Mouse (Mus musculus) retina, adult 2 months (tissue): Measurements from ENCODE around the gene Tmem158.

Experiments
- DNase-seq: peaks from one replicate; pipeline ENCODE4 v3.0.0-alpha.2; 2012; ENCODE audit warnings: low read depth, low spot score

Tmem158 gene

DNA sequence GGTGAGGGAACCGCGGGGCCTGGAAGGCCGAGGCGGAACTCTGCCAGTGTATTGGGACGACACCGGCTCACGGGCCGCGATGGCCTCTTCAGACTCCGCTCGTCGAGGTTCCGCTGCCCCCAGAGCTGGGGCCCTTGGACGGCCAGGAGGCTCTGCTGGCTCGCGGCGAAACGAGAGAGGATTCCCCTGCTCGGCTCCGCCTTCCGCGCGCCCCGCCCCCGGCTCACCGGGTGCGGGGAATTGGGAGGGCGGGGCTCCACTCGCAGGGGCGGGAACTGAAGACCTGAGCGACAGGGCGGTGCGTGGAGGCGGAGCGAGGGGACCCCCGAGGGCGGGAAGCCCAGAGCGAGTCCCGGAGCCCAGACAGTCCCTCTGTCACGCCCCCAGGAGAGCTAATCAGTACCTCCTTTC is at the start of gene Tmem158:
Gene Tmem158 (minus strand): TSS at position 154 of the 411 bp plus-strand sequence.
- DNase-seq: no peak

DNA sequence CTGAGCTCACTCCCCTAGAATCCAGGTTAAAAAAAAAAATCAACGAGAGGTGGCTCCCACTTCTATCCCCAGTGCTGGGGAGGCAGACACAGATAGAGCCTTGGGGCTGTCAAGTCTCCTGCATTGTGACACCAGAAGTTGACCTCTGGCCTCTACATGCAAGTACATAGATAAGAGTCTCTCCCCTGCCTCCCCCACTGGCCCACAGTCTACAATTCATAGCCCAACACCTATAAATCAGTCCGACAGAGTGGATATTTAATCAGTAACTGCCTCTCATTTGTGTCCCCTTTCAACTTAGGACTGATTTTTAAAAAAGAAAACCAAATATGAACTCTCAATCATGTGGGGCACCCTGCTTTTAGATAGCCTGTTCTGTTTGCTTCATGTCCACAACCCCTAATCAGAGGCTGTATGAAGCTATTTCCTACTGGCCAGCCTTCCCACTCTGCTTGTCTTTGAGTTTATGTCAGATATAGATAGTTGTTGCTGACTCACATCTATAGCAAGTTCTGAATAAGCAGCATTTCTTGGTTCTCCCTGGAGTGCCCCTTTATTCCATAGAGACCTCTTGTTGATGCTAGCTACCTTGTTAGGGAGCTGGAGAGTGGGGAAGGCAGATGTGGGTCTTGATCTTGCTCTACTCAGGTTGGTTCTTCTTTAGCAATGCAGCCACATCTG is 49.3 kb upstream of the Tmem158 start:
- DNase-seq: no peak

- no peak for DNase-seq
Observed at GRCm38 (mm10) chr9:123309073-123309472, 48.5 kb upstream of the Tmem158 start.

- DNase-seq: no peak
Observed at GRCm38 (mm10) chr9:123304917-123305316, 44.4 kb upstream of the Tmem158 start.

DNA sequence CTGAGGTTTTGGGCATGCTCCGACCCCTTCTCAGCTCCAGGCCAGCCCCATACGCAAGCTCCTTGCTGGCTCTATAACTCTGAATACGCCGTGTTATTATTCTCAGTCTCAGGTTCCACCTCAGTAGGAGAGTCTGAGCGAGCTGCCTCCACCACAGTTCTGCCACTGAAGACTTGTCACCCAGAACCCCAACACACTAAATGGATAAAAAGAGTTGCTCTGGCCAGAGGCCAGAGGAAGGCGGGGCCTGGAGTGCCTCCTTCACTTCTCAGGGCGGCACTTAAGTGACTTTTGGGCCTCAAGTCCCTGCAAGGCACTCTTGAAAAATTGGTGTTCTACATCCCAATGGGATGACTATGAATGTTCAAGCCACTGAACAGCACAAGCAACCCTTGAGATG is 43.4 kb upstream of the Tmem158 start:
- no peak for DNase-seq

- no peak for DNase-seq
Observed at GRCm38 (mm10) chr9:123302759-123303313, 42.3 kb upstream of the Tmem158 start.

- no peak for DNase-seq
Observed at GRCm38 (mm10) chr9:123297862-123298261, 37.3 kb upstream of the Tmem158 start.

DNA sequence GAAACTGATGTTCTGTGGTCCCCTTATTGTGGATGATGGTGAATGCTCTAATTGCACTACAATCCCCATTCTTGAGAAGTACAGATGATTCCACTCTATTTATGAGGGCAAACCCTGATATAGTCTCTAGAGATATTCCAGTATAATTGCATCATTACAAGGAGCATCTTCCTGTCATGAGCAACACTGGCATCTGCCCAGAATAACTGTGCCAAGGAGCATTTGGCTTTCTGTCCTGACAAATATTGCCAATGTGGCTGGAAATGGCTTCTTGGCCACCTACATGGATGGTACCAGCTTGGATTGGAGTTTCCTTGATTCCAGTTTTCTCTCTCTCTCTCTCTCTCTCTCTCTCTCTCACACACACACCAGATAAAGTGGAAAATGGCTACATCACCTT is 35.7 kb upstream of the Tmem158 start:
- DNase-seq: no peak

DNA sequence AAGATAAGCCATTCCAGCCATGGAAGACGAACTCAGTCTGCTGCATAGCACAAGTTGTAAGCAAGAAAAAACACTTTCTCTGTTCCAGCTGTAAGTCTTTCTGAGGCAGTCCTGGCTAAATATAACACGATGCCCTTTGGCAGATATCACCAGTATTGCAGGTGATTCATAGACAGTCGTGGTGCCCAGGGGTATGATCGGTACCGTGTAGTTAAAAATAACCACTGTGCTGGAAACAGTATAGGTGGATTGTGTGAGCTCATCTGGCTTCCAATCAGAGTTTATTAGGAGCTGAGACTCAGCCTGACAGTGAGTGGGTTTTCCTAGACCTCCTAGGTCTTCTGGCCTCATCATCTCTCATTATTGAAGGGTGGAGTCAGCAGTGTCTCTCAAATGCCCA is 34.0 kb upstream of the Tmem158 start:
- DNase-seq: no peak

DNA sequence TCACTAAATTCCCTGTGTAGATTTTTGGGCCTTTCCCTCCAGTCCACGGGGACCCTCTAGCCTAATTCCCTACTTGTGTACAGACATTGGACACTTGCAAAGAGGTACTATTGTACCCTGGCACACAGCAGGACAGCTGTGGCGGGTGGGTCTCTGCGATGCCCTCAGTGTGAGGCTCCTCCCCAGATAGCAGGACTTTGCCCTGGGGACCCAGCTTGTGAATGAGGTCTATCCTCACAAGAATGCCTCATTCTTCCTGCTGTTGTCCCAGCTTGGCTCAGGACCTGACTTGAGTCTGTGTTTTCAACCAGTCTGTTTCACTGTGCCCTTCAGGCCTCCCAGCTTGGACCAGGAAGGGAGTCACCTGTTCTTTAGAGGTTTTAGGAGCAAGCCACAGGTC is 27.8 kb upstream of the Tmem158 start:
- DNase-seq: no peak

DNA sequence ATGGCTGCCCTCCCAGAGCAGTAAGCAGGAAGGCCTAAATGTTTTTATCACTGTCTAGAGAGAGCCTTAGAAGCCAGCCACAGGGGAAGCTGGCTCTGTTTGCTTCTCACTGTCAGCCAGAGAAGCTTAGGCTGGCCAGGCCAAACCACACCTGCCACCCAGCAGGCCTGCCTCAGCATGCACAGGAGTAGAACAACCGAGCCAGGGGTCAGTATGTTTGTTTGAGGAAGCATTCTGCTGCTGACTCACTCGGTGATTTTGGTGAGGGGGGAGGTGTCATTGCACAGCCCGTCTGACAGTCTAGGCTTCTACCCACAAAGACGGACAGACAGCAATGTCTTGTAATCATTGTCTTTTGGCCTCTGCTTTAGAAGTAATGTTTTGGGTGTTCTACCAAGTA is 25.1 kb upstream of the Tmem158 start:
- DNase-seq: no peak

- DNase-seq: no peak
Observed at GRCm38 (mm10) chr9:123280775-123281174, 20.2 kb upstream of the Tmem158 start.

DNA sequence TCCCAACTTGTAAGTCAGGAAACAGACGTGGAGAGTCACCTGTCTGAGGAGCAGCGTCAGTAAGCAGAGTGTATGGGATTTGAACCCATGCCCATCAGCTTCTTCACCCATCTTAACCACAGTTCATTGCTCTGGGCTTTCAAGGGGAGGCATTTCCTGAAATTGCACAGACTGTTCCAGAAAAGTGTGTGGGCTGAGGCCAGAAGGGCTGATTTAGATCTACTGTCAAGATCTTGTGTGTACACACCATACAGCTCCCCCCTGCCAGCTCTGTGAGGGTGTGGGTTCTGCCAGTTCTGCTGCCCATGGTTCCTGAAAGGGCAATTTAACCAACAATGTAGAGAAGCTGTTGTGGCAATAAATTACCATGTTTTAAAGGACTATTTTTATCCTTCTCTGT is 17.4 kb upstream of the Tmem158 start:
- DNase-seq: no peak

DNA sequence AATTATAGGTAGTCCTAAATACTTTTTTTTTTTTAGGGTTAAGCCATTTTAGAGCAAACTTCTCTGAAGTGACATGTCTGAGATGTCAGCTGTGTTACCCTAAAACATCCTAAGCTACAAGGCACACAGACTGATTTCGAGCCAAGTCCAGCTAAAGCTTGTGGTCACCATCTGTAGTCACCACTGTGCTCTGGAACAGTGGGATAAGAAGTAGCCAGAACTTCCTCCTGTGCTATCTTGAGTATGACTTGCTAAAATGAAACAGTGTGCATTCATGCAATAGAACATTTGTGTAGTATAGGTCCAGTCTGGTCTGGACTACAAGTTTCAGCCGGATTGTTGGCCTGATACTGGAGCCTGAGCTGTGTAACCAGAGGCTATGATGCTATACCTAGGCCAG is 14.8 kb upstream of the Tmem158 start:
- DNase-seq: no peak

DNA sequence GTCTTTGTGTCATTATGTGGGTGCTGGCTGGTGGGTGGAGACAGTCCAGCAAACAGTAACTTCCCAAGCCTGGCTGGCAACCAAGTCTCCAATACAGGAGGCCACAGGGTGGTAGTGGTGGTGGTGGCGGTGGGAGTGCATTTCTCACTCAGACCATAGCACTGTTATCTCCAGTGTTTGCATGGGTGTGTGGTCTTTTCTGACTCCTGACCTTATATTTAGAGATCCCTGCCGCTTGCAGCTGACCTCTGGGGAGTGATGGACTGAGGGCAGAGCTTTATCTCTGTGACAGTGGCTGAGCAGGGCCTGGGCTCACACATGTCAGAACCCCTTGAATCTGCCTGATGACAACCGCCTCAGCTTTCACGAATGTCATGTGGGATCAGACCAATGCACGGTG is 14.1 kb upstream of the Tmem158 start:
- no peak for DNase-seq

DNA sequence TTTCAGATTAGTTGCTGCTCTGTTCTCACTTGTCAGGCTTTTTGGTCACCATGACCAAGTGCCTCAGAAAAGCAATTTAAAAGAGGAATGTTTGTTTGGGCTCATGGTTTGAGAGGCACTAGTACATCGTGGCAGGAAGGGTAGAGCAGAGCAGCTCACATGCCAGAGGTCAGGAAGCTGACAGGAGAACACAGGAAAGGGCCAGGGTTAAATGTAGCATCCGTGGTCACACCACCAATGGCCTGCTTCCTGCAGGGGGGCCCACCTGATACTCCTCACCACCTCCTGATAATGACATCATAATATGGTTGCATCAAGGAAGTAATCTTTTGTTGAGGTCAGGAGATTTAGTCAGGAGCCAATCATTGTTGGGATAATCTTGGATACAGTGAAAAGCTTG is 13.3 kb upstream of the Tmem158 start:
- no peak for DNase-seq

- no peak for DNase-seq
Observed at GRCm38 (mm10) chr9:123271552-123271951, 11.0 kb upstream of the Tmem158 start.

DNA sequence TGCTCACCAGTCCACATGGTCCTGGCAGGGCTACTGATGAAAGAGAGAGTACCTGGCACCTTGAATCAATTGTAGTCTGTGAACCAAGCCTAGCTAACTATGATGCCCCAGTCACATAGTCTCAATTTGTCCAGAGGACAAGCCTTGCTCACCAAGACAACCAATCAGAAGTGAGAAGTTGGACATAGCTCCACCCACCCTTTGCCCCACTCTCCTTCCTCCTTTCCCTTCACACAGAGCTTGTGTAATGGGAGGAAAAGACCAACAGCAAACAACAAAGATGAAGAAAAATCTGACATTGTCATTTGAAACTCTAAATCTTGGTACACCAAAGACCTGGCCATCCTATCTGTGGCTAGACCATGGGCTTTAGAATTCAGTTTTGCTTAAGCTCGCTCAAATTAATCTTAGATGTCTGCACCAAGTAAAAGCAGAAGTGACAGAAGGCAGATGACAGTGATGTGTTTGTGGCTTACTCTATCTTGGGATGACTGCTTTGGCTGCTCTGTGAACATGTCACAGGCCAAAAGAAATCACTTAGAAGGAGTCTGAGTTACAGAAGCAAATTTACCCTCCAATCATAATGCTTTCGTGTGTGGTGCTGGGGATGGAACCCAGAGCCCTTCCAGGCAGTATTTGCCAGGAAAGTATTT is 9.5 kb upstream of the Tmem158 start:
- no peak for DNase-seq

DNA sequence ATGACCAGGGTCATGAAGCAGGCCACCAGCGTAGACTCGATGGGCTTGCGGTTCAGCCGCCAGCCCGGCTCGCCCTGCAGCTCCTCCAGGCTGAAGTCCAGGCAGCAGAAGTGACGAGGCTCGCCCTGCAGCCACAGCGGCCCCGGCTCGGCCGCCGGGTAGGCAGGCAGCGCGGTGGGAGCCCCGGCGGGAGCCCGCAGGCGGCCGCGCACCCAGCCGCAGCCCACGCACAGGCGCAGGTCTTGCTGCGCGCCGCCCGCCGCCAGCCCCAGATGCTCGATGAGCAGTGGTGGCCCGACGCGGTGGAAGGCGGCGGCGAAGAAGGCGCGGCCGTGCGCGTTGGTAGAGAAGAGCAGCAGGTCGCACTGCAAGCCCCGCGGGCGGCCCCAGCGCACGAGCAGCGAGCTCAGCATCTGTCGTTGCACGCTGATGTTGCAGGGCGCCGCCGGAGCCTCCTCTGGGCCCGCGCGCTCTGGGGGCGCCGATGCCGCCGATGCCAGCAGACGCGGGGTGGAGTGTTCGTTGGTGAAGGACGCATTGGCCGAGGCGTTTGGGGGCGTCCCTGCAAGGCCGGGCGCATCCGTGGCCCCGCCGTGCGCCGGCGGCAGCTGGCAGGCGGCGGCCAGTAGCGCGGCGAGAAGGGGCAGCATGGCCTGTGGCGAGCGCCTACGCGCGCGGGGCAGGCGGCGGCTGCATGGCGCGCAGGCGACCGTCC is 511 bp downstream of the Tmem158 start:
- DNase-seq: no peak

GRCm38 (mm10) chr9:123259461-123259895 is 1.1 kb downstream of the Tmem158 start:
- DNase-seq: no peak

GRCm38 (mm10) chr9:123258796-123259195 is 1.8 kb downstream of the Tmem158 start:
- no peak for DNase-seq

GRCm38 (mm10) chr9:123255736-123256135 is 4.8 kb downstream of the Tmem158 start:
- no peak for DNase-seq

DNA sequence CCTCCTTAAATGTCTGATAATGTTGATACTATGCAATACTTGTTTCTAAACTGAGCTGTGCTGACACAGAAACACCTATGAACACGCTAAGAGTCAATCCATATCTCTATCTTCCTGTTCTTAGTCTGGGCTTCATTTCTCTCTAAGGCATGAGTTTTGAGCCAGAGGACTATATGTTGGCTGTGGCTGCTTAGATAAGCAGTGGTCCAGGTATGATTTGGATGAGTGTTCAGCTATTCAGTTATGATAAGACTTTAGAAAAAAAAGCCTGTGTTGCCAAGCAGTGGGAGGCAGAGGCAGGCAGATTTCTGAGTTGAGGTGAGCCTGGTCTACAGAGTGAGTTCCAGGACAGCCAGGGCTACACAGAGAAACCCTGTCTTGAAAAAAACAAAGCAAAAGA is 12.6 kb downstream of the Tmem158 start:
- DNase-seq: no peak
